ENCODE assay signal across 8 mouse cellular contexts in the genomic region with DNA sequence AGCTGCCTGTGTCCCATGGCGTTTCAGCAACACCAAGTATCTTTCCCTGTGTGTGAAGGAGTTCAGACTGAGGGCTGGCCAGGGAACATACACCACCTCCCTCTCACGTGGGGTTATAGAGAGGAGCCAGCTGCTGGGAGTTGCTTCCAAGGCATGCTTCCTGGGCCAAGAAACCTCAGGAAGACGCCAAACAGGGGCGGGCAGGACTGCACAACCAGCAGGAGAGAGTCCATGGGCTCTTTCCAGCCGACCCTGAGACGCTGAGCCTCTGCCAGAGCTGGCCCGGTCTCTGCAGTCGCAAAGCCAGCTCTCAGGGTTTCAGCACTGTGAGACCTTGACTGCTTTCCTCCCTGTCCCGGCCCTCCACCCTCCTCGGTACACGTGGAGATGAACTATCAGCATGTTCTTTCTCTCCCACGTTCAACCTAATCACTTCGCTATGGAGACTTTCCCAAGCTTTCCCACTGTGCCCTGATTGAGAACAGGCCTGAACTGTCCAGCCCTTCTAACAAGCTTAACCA. TPM values are rescaled to one million over a fixed set of nuclear protein-coding genes. Genes with fewer than 3 reads are reported as not detected.
DNase-seq lines count a peak whose midpoint lies in the region; ATAC-seq and TF ChIP-seq lines count a peak whose summit lies in the region.

No protein-coding gene starts in this region.

- 24% methylated on average over 13 of the region's 13 CpGs for WGBS in embryonic facial prominence, embryonic 13.5 days
- 13% methylated on average over 13 of the region's 13 CpGs for WGBS in heart, embryonic 12.5 days
- 36% methylated on average over 13 of the region's 13 CpGs for WGBS in kidney, embryonic 14.5 days
- 12% methylated on average over 12 of the region's 13 CpGs for WGBS in limb, embryonic 14.5 days
- 91% methylated on average over 13 of the region's 13 CpGs for WGBS in thymus, adult 2 months

- H3K4me3 ChIP-seq in brown adipose tissue, adult 24 weeks (ENCODE audit: insufficient read depth, low read depth, low read length), result no peak overlapping the region
- no peak overlapping the region for H3K4me3 ChIP-seq in embryonic facial prominence, embryonic 13.5 days
- H3K4me3 ChIP-seq in heart, embryonic 12.5 days, result no peak overlapping the region
- no peak overlapping the region for H3K4me3 ChIP-seq in kidney, embryonic 14.5 days (ENCODE audit: low read length)
- H3K4me3 ChIP-seq in limb, embryonic 14.5 days (replicated peaks; ENCODE audit: low read length), result no peak overlapping the region
- no peak overlapping the region for H3K4me3 ChIP-seq in thymus, adult 2 months (ENCODE audit: control insufficient read depth, insufficient read depth, low read length)

- peak overlapping the region; percentile 47 for H3K4me2 ChIP-seq in embryonic facial prominence, embryonic 13.5 days
- peak overlapping the region; percentile 51 for H3K4me2 ChIP-seq in heart, embryonic 12.5 days
- H3K4me2 ChIP-seq in kidney, embryonic 14.5 days (replicated peaks; ENCODE audit: low read depth, low read length), result no peak overlapping the region
- H3K4me2 ChIP-seq in limb, embryonic 14.5 days (replicated peaks; ENCODE audit: low read depth, low read length, severe bottlenecking), result peak overlapping the region; percentile 29

- 0 out of 2 replicates have a peak overlapping the region, but pooled peaks have one; percentile 6 for H3K27ac ChIP-seq in brown adipose tissue, adult 24 weeks (replicated peaks; ENCODE audit: low read depth, low read length)
- peak overlapping the region; percentile 84 for H3K27ac ChIP-seq in embryonic facial prominence, embryonic 13.5 days
- H3K27ac ChIP-seq in heart, embryonic 12.5 days (ENCODE audit: poor library complexity, severe bottlenecking), result peak overlapping the region; percentile 52
- peak overlapping the region; percentile 59; the same call in 1 of the 2 replicates for H3K27ac ChIP-seq in kidney, embryonic 14.5 days (ENCODE audit: low read depth, low read length)
- peak overlapping the region; percentile 72 for H3K27ac ChIP-seq in limb, embryonic 14.5 days (replicated peaks; ENCODE audit: low read depth, low read length)
- no peak overlapping the region for H3K27ac ChIP-seq in thymus, adult 2 months (ENCODE audit: control insufficient read depth, insufficient read depth, low read length)

- no peaks in the 10 kb centered on the region for H3K27me3 ChIP-seq in embryonic facial prominence, embryonic 13.5 days
- H3K27me3 ChIP-seq in heart, embryonic 12.5 days (replicated peaks), result no peaks in the 10 kb centered on the region
- no peaks in the 10 kb centered on the region for H3K27me3 ChIP-seq in kidney, embryonic 14.5 days (ENCODE audit: control insufficient read depth, insufficient read depth, low read length)
- no peaks in the 10 kb centered on the region for H3K27me3 ChIP-seq in limb, embryonic 14.5 days (ENCODE audit: control insufficient read depth, insufficient read depth, low read length)
- H3K27me3 ChIP-seq in thymus, adult 2 months (ENCODE audit: control insufficient read depth, insufficient read depth, low read length), result no peaks in the 10 kb centered on the region

- no peak for TF ChIP-seq POLR2A in limb, embryonic 14.5 days (IDR thresholded peaks at IDR 0.05; ENCODE audit: borderline replicate concordance, extremely low read depth, insufficient read depth, insufficient read length)
- no peak for TF ChIP-seq POLR2A in thymus, adult 2 months (IDR thresholded peaks at IDR 0.05; ENCODE audit: control insufficient read depth, extremely low read depth, insufficient read depth, low read length, poor library complexity)

- TF ChIP-seq CTCF in thymus, adult 2 months (IDR thresholded peaks at IDR 0.05; ENCODE audit: borderline replicate concordance, control insufficient read depth, extremely low read depth, insufficient read depth, low read length, poor library complexity), result no peak

- no peak overlapping the region for H3K9ac ChIP-seq in embryonic facial prominence, embryonic 13.5 days
- H3K9ac ChIP-seq in heart, embryonic 12.5 days, result no peak overlapping the region; the same call in 1 of the 2 replicates
- H3K9ac ChIP-seq in kidney, embryonic 14.5 days (ENCODE audit: low read depth, low read length), result no peak overlapping the region
- peak overlapping the region; percentile 1; the same call in 1 of the 2 replicates for H3K9ac ChIP-seq in limb, embryonic 14.5 days (ENCODE audit: low read depth, low read length, severe bottlenecking)

- H3K9me3 ChIP-seq in embryonic facial prominence, embryonic 13.5 days, result no peaks in the 10 kb centered on the region
- no peaks in the 10 kb centered on the region for H3K9me3 ChIP-seq in heart, embryonic 12.5 days (replicated peaks)
- H3K9me3 ChIP-seq in kidney, embryonic 14.5 days (ENCODE audit: control insufficient read depth, low read length), result no peaks in the 10 kb centered on the region
- no peaks in the 10 kb centered on the region for H3K9me3 ChIP-seq in limb, embryonic 14.5 days (ENCODE audit: control insufficient read depth, low read length)

- H3K4me1 ChIP-seq in brown adipose tissue, adult 24 weeks (ENCODE audit: control insufficient read depth, insufficient read depth, insufficient read length, low read length), result no peaks in the 10 kb centered on the region
- H3K4me1 ChIP-seq in embryonic facial prominence, embryonic 13.5 days, result peaks cover 19% of the 10 kb centered on the region
- peaks cover 14% of the 10 kb centered on the region for H3K4me1 ChIP-seq in heart, embryonic 12.5 days (replicated peaks)
- no peaks in the 10 kb centered on the region for H3K4me1 ChIP-seq in kidney, embryonic 14.5 days (ENCODE audit: control insufficient read depth, insufficient read depth, low read length)
- H3K4me1 ChIP-seq in limb, embryonic 14.5 days (ENCODE audit: control insufficient read depth, insufficient read depth, low read length), result peaks cover 14% of the 10 kb centered on the region
- peaks cover 11% of the 10 kb centered on the region for H3K4me1 ChIP-seq in thymus, adult 2 months (replicated peaks; ENCODE audit: control insufficient read depth, insufficient read depth, low read length)

- no peaks in the 10 kb centered on the region for H3K36me3 ChIP-seq in embryonic facial prominence, embryonic 13.5 days
- H3K36me3 ChIP-seq in heart, embryonic 12.5 days, result no peaks in the 10 kb centered on the region
- H3K36me3 ChIP-seq in kidney, embryonic 14.5 days (ENCODE audit: control insufficient read depth, insufficient read depth, low read length), result no peaks in the 10 kb centered on the region
- no peaks in the 10 kb centered on the region for H3K36me3 ChIP-seq in limb, embryonic 14.5 days (ENCODE audit: control insufficient read depth, insufficient read depth, low read length)
- H3K36me3 ChIP-seq in thymus, adult 2 months (ENCODE audit: control insufficient read depth, insufficient read depth, low read length), result no peaks in the 10 kb centered on the region

- peak; percentile 75; the same call in 1 of the 2 replicates for ATAC-seq in embryonic facial prominence, embryonic 13.5 days (ENCODE audit: insufficient number of reproducible peaks, insufficient read depth, low FRiP score, low TSS enrichment, low read depth)
- peak; percentile 69 for ATAC-seq in heart, embryonic 12.5 days (ENCODE audit: insufficient number of reproducible peaks, low FRiP score)
- peak; percentile 83; the same call in 1 of the 2 replicates for ATAC-seq in kidney, embryonic 14.5 days (ENCODE audit: low FRiP score, low TSS enrichment)
- ATAC-seq in limb, embryonic 14.5 days (ENCODE audit: low FRiP score, low read depth), result peak; percentile 91
- ATAC-seq in megakaryocyte-erythroid progenitor cell, adult 5-6 weeks (replicated peaks; ENCODE audit: low FRiP score, low TSS enrichment, poor library complexity, severe bottlenecking), result no peak

- DNase-seq in limb, embryonic 14.5 days (ENCODE audit: low spot score), result peak; percentile 87
- DNase-seq in ovary, postnatal 10 days (ENCODE audit: low spot score), result peak; percentile 61
- DNase-seq in thymus, adult 2 months, result no peak

RNA-seq across cellular contexts. Expression of a gene that starts 13.1 kb away (rescaled TPM):
- 7.8 and 18.5 TPM in 2 replicates for polyA plus RNA-seq in brown adipose tissue, adult 24 weeks (2012; ENCODE audit: insufficient read depth, insufficient read length, missing spikeins)
- polyA plus RNA-seq in embryonic facial prominence, embryonic 13.5 days (2015; fragmentation: Nextera tagmentation; extraction: Ambion mirVana), result 5.0 and 6.8 TPM in 2 replicates
- polyA plus RNA-seq in heart, embryonic 12.5 days (2016; fragmentation: Nextera tagmentation; extraction: Ambion mirVana), result 4.8 and 5.3 TPM in 2 replicates
- polyA plus RNA-seq in kidney, embryonic 14.5 days (2014; fragmentation: Nextera tagmentation; extraction: Ambion mirVana), result 5.3 and 9.9 TPM in 2 replicates
- polyA plus RNA-seq in limb, embryonic 14.5 days (2012; rRNA removed), result 12.6 and 13.2 TPM in 2 replicates
- 14.6 and 15.1 TPM in 2 replicates for polyA plus RNA-seq in limb, embryonic 14.5 days (2014; fragmentation: Nextera tagmentation; extraction: Ambion mirVana)
- 4.3 and 10.8 TPM in 2 replicates for total RNA-seq in megakaryocyte-erythroid progenitor cell, adult 5-6 weeks (2014; fragmentation: Nextera tagmentation)
- total RNA-seq in megakaryocyte-erythroid progenitor cell, adult 5-6 weeks (2017), result 2.3 and 4.8 TPM in 2 replicates
- polyA plus RNA-seq in thymus, adult 2 months (2012; rRNA removed), result 110 and 111 TPM in 2 replicates
